11 mouse cellular contexts compared by ENCODE assay signal in genomic region chr1:78821111-78821510, GRCm38 (mm10). TPM values are rescaled to one million over a fixed set of nuclear protein-coding genes. Genes with fewer than 3 reads are reported as not detected.
A peak's percentile ranks its signal among the peaks of the same experiment; 100 is the strongest.
DNase-seq lines count a peak whose midpoint lies in the region; ATAC-seq lines count a peak whose summit lies in the region.
"Had no signal": no experiment of that assay in that cellular context is flagged by ENCODE, and none has a peak within 500 bp of the region (broad histone marks: within the 10 kb centered on the region; RNA-seq: fewer than 3 reads in every experiment).

No protein-coding gene starts in this region.

- no peaks in the 10 kb centered on the region; the same call in 1 of the 2 replicates for H3K4me1 ChIP-seq in heart, embryonic 10.5 days
- H3K4me1 ChIP-seq in lung, embryonic 15.5 days, result peaks cover 30% of the 10 kb centered on the region
- peaks cover 44% of the 10 kb centered on the region for H3K4me1 ChIP-seq in embryonic facial prominence, embryonic 14.5 days (ENCODE audit: control insufficient read depth, insufficient read depth, low read length)
- peaks cover 19% of the 10 kb centered on the region for H3K4me1 ChIP-seq in stomach, embryonic 15.5 days

- ATAC-seq in lung, embryonic 15.5 days (ENCODE audit: borderline replicate concordance, extremely low read depth, low FRiP score, low TSS enrichment), result no peak
- ATAC-seq in embryonic facial prominence, embryonic 14.5 days (ENCODE audit: low read depth), result peak; percentile 84
- no peak for ATAC-seq in stomach, embryonic 15.5 days (ENCODE audit: insufficient read depth, low FRiP score, low read depth)
- ATAC-seq: forebrain, embryonic 14.5 days had no signal

- DNase-seq in heart, adult 11 months, result peak; percentile 92
- no peak for DNase-seq in heart, embryonic 10.5 days (ENCODE audit: low spot score)
- DNase-seq in lung, postnatal 10 days, result no peak
- peak; percentile 94 for DNase-seq in embryonic facial prominence, embryonic 14.5 days (ENCODE audit: low spot score)
- no peak for DNase-seq in adrenal gland, postnatal 36 days
- DNase-seq: kidney, postnatal 14 days; thymus, postnatal 25 days had no signal

- no peaks in the 10 kb centered on the region for H3K36me3 ChIP-seq in heart, embryonic 10.5 days
- H3K36me3 ChIP-seq in lung, embryonic 15.5 days, result no peaks in the 10 kb centered on the region
- H3K36me3 ChIP-seq in embryonic facial prominence, embryonic 14.5 days (ENCODE audit: control insufficient read depth, insufficient read depth, low read length), result no peaks in the 10 kb centered on the region
- no peaks in the 10 kb centered on the region for H3K36me3 ChIP-seq in stomach, embryonic 15.5 days

- no peak overlapping the region for H3K27ac ChIP-seq in heart, embryonic 10.5 days
- H3K27ac ChIP-seq in lung, embryonic 15.5 days, result peak overlapping the region; percentile 92
- H3K27ac ChIP-seq in embryonic facial prominence, embryonic 14.5 days (replicated peaks; ENCODE audit: low read depth, low read length), result peak overlapping the region; percentile 86
- H3K27ac ChIP-seq in stomach, embryonic 15.5 days, result peak overlapping the region; percentile 64

- H3K4me2 ChIP-seq in lung, embryonic 15.5 days, result no peak overlapping the region
- peak overlapping the region; percentile 39 for H3K4me2 ChIP-seq in embryonic facial prominence, embryonic 14.5 days (ENCODE audit: low read depth, low read length)
- no peak overlapping the region for H3K4me2 ChIP-seq in stomach, embryonic 15.5 days
- H3K4me2 ChIP-seq: liver, embryonic 11.5 days had no signal

- no peak overlapping the region for H3K9ac ChIP-seq in lung, embryonic 15.5 days
- H3K9ac ChIP-seq in embryonic facial prominence, embryonic 14.5 days (ENCODE audit: low read depth, low read length), result no peak overlapping the region
- H3K9ac ChIP-seq in stomach, embryonic 15.5 days, result no peak overlapping the region

- no peaks in the 10 kb centered on the region for H3K9me3 ChIP-seq in heart, embryonic 10.5 days
- H3K9me3 ChIP-seq in lung, embryonic 15.5 days, result no peaks in the 10 kb centered on the region
- H3K9me3 ChIP-seq in embryonic facial prominence, embryonic 14.5 days (ENCODE audit: control insufficient read depth, low read length), result no peaks in the 10 kb centered on the region
- no peaks in the 10 kb centered on the region for H3K9me3 ChIP-seq in stomach, embryonic 15.5 days

- no peak overlapping the region for H3K4me3 ChIP-seq in heart, embryonic 10.5 days
- no peak overlapping the region for H3K4me3 ChIP-seq in lung, embryonic 15.5 days
- no peak overlapping the region for H3K4me3 ChIP-seq in embryonic facial prominence, embryonic 14.5 days (ENCODE audit: low read depth, low read length)
- no peak overlapping the region for H3K4me3 ChIP-seq in stomach, embryonic 15.5 days (replicated peaks)

- H3K27me3 ChIP-seq in heart, embryonic 10.5 days (ENCODE audit: insufficient read depth, poor library complexity, severe bottlenecking), result no peaks in the 10 kb centered on the region
- no peaks in the 10 kb centered on the region for H3K27me3 ChIP-seq in lung, embryonic 15.5 days
- H3K27me3 ChIP-seq in embryonic facial prominence, embryonic 14.5 days (replicated peaks; ENCODE audit: control insufficient read depth, insufficient read depth, low read length), result no peaks in the 10 kb centered on the region
- H3K27me3 ChIP-seq in stomach, embryonic 15.5 days (replicated peaks), result no peaks in the 10 kb centered on the region

- 84% methylated on average over 9 of the region's 9 CpGs for WGBS in heart, embryonic 10.5 days
- 56% methylated on average over 9 of the region's 9 CpGs for WGBS in lung, embryonic 15.5 days
- 26% methylated on average over 9 of the region's 9 CpGs for WGBS in embryonic facial prominence, embryonic 14.5 days
- WGBS in stomach, embryonic 15.5 days, result 61% methylated on average over 9 of the region's 9 CpGs

RNA-seq across cellular contexts. Expression of gene Kcne4, which starts 4.6 kb away (rescaled TPM):
- 0.16 TPM in 1 of 2 replicates, not detected in the other for polyA plus RNA-seq in heart, embryonic 10.5 days (2016; fragmentation: Nextera tagmentation; extraction: Ambion mirVana)
- polyA plus RNA-seq in lung, embryonic 15.5 days (2015; fragmentation: Nextera tagmentation; extraction: Ambion mirVana), result 14.2 and 15.6 TPM in 2 replicates
- polyA plus RNA-seq in embryonic facial prominence, embryonic 14.5 days (2014; fragmentation: Nextera tagmentation; extraction: Ambion mirVana), result 16.4 and 22.5 TPM in 2 replicates
- 8.0 and 8.1 TPM in 2 replicates for polyA plus RNA-seq in stomach, embryonic 15.5 days (2015; fragmentation: Nextera tagmentation; extraction: Ambion mirVana)
- total RNA-seq in adrenal gland, postnatal 36 days (2021), result 1 to 10 TPM; 7.0 to 8.1 TPM

Comparison
In these comparisons a context has a peak if more than half of its experiments do, and no peak if none do; other contexts are left out.
1. DNase-seq: peak in heart, adult 11 months (single experiment) and embryonic facial prominence, embryonic 14.5 days (single experiment); none in heart, embryonic 10.5 days (single experiment), lung, postnatal 10 days (single experiment) and adrenal gland, postnatal 36 days (0 of 2).